Mouse (Mus musculus): Measurements from ENCODE around the gene 2310007B03Rik. TPM values are rescaled to one million over a fixed set of nuclear protein-coding genes. Genes with fewer than 3 reads are reported as not detected.

Gene 2310007B03Rik
- 0.25 and 0.58 TPM in 2 replicates for polyA plus RNA-seq (2012; rRNA removed)

DNA sequence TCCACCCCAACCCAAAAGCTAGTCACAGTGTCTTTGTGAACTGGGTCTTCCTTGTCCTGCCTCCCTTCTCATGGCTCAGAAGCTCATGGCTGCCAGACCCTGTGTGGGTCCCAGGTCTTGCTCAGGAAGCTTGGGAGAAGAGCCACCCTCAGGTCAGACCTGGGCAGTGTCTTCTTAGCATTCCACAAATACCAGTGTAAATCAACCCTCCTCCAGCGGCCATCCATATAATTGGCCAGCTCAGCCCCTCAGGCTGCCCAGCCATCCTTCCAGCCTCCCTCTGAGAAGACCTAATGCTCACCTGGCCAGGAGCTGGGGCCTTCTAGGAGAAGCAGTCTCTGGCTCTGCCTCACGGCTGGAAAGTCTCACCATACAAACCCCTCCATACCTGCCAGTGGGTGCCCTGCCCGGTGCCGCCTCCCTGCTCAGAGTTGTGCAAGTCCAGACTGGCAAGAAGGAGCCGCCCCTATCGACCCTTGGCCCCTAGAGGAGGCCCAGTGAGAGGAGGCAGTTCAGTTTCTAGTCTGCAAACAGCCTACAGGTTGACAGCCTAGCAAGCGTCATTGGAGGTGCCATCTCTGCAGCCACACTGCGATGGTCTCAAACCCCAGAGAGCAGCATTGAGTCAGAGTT is at the start of gene 2310007B03Rik:
TSS of gene 2310007B03Rik (minus strand) at position 448 of the 633 bp plus-strand sequence.

DNA sequence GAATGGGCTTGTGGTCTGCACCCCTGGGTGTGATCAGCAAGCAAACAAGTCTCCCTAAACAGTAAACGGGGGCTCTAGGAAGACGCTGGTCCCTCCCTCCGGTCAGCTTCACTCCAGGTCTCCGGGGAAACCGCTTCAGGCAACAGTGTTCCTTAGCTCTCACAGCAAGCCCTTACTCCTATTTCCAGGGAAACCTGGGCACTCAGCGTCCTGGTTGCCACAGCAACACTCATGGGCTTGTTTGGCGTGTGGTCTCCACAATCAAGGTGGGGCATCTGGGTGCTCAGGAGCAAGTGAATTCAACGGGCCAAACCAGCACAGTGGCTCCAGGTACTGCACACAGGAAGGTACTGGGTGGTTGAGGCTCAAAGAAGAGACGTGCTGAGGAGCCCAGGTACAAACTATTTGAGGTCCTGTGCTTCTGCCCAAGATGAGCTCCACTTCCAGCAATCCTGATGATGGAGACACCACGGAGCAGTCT is 7.6 kb upstream of the 2310007B03Rik start, which contains the start of gene Crocc2:
TSS of gene Crocc2 (plus strand) at position 431 of the 481 bp plus-strand sequence.

DNA sequence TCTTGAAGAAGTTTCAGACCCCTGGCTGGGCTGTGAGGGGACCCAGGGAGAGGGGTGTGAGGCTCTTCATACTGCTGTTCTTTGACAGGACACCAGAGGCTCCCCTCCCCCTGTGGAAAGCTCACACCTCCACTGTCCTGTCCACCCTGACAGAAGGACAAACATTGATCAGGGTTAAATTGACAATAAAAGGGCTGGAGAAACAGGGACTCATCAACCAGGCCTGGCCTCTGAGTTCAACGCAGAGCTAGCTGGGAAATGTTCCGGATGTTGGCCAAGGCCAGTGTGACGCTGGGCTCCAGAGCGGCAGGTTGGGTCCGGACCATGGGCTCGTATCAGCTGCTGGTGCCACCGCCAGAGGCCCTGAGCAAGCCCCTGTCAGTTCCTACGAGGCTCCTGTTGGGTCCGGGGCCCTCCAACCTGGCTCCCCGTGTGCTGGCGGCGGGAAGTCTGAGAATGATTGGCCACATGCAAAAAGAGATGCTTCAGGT is 25.7 kb downstream of the 2310007B03Rik start, which contains the start of gene Agxt:
TSS of gene Agxt (plus strand) at position 205 of the 491 bp plus-strand sequence.

GRCm38 (mm10) chr1:93101571-93102061 is 59.1 kb downstream of the 2310007B03Rik start, which contains the start of gene Kif1a:
Gene Kif1a, minus strand, starts transcription at chr1:93101951.

Other genes starting within 250 kb of the 2310007B03Rik start
- 58.3 and 60.3 TPM in 2 replicates for gene Capn10, start 226.6 kb downstream of the 2310007B03Rik start, polyA plus RNA-seq (2012; rRNA removed)
- gene Gpr35, start 210.1 kb downstream of the 2310007B03Rik start, polyA plus RNA-seq (2012; rRNA removed) = 0.49 and 0.64 TPM in 2 replicates
- gene Aqp12, start 154.6 kb downstream of the 2310007B03Rik start, polyA plus RNA-seq (2012; rRNA removed) = not detected in 2 replicates
- 128 and 137 TPM in 2 replicates for gene Kif1a, start 59.0 kb downstream of the 2310007B03Rik start, polyA plus RNA-seq (2012; rRNA removed)
- gene Agxt, start 25.7 kb downstream of the 2310007B03Rik start, polyA plus RNA-seq (2012; rRNA removed) = not detected in 2 replicates
- 0.55 and 0.61 TPM in 2 replicates for gene Crocc2, start 7.8 kb upstream of the 2310007B03Rik start, polyA plus RNA-seq (2012; rRNA removed)
- 11.1 and 23.2 TPM in 2 replicates for gene Sned1, start 74.9 kb upstream of the 2310007B03Rik start, polyA plus RNA-seq (2012; rRNA removed)
- 24.1 and 25.4 TPM in 2 replicates for gene Mterf4, start 145.0 kb upstream of the 2310007B03Rik start, polyA plus RNA-seq (2012; rRNA removed)
- gene Ppp1r7, start 181.9 kb upstream of the 2310007B03Rik start, polyA plus RNA-seq (2012; rRNA removed) = 12.3 and 14.5 TPM in 2 replicates
- gene Pask, start 182.5 kb upstream of the 2310007B03Rik start, polyA plus RNA-seq (2012; rRNA removed) = 12.3 and 13.1 TPM in 2 replicates
- 0.53 and 0.75 TPM in 2 replicates for gene Ano7, start 213.0 kb upstream of the 2310007B03Rik start, polyA plus RNA-seq (2012; rRNA removed)

Data from central nervous system, embryonic 14 days (tissue).